Mouse (Mus musculus) G1E (cell line): ENCODE data around the gene Sirpa. TPM values are rescaled to one million over a fixed set of nuclear protein-coding genes. Genes with fewer than 3 reads are reported as not detected.

Experiments used
- ATAC-seq: 2 replicates; pipeline ENCODE4 v1.8.0; 2016; ENCODE audit warnings: mild to moderate bottlenecking; ENCODE audit not compliant: insufficient number of reproducible peaks, poor library complexity, low FRiP score, severe bottlenecking; ENCODE audit errors: extremely low read depth
- DNase-seq: peaks from one replicate; pipeline ENCODE4 v3.0.0; 2012; ENCODE audit warnings: low spot score
- H3K27me3 ChIP-seq: 2 replicates; pipeline ENCODE4 v1.6.1; 2012; ENCODE audit warnings: mild to moderate bottlenecking, low read length, inconsistent platforms; ENCODE audit not compliant: insufficient read depth
- H3K36me3 ChIP-seq: replicated peaks from 2 replicates; pipeline ENCODE3; 2012; ENCODE audit warnings: mild to moderate bottlenecking, inconsistent platforms
- H3K4me1 ChIP-seq: 2 replicates; pipeline ENCODE4 v1.6.1; 2012; ENCODE audit warnings: low read depth, low read length, inconsistent platforms, mixed read lengths; ENCODE audit not compliant: insufficient read depth
- H3K4me3 ChIP-seq: 2 replicates; pipeline ENCODE4 v1.5.1; 2012; ENCODE audit warnings: low read depth, mild to moderate bottlenecking, inconsistent platforms, low read length, moderate library complexity, mixed read lengths
- H3K9me3 ChIP-seq: replicated peaks from 2 replicates; pipeline ENCODE4 v1.6.1; 2012; ENCODE audit warnings: inconsistent platforms
- CTCF ChIP-seq: IDR thresholded peaks from 2 replicates; pipeline ENCODE4 v1.5.1; 2012; ENCODE audit warnings: low read depth, low read length, inconsistent platforms, mixed read lengths
- GATA1 ChIP-seq: IDR thresholded peaks from 2 replicates; pipeline ENCODE4 v1.6.1; 2012; ENCODE audit warnings: borderline replicate concordance, low read length, inconsistent platforms, mixed read lengths
- GATA2 ChIP-seq: IDR thresholded peaks from 2 replicates; pipeline ENCODE4 v1.6.1; 2012; ENCODE audit warnings: low read depth, low read length, inconsistent platforms, borderline replicate concordance
- POLR2AphosphoS5 ChIP-seq: IDR thresholded peaks from 2 replicates; pipeline ENCODE4 v1.6.1; 2012; ENCODE audit warnings: low read depth, low read length, inconsistent platforms; ENCODE audit not compliant: insufficient replicate concordance
- TAL1 ChIP-seq: conservative IDR thresholded peaks from 2 replicates; pipeline ENCODE4 v1.6.1; 2012; ENCODE audit warnings: low read depth, low read length, inconsistent platforms, mixed read lengths
- polyA plus RNA-seq: library from polyadenylated mRNA; stranded (reverse); fragments of >175 nt; gene quantifications from 2 replicates; pipeline ENCODE4 v1.2.3, GENCODE M21; 2012
- total RNA-seq, 2 experiments: library from RNA; stranded (forward) in 1 of 2; stranded (reverse) in 1 of 2; fragments of 200-1000 nt in 1 of 2; fragments of >200 nt in 1 of 2; fragmentation: Nextera tagmentation in 1 of 2; gene quantifications; 2 replicates each; pipeline ENCODE4 v1.2.3; 2014 to 2017

Gene Sirpa
- total and polyA plus RNA-seq, 3 experiments: 1.2 TPM; not detected in 2

- Histone ChIP-seq H3K36me3 (no peaks in the 10 kb centered on the region), H3K4me1 (no peaks in the 10 kb centered on the region; the same call in 1 of the 2 replicates), H3K4me3 (no peak overlapping the region), H3K27me3 (0 out of 2 replicates have a peak, but pooled peaks cover 3% of the 10 kb centered on the region), H3K9me3 (peaks cover 15% of the 10 kb centered on the region)
- TF ChIP-seq POLR2AphosphoS5: no peak
- no peak for TF ChIP-seq GATA2
- no peak for TF ChIP-seq TAL1
- no peak for TF ChIP-seq CTCF
- TF ChIP-seq GATA1: no peak
- ATAC-seq: peak; percentile 45
- DNase-seq: peak; percentile 9
These were observed 3.1 kb downstream of the Sirpa start for GRCm38 (mm10) chr2:129595661-129596209.

- no peak for TF ChIP-seq CTCF
- TF ChIP-seq GATA1: no peak
- no peak for TF ChIP-seq TAL1
- no peak for TF ChIP-seq GATA2
- H3K9me3 ChIP-seq: peaks cover 15% of the 10 kb centered on the region
- no peak for ATAC-seq
- H3K4me1 ChIP-seq: no peaks in the 10 kb centered on the region; the same call in 1 of the 2 replicates
- DNase-seq: no peak
- 0 out of 2 replicates have a peak, but pooled peaks cover 3% of the 10 kb centered on the region for H3K27me3 ChIP-seq
- no peak overlapping the region for H3K4me3 ChIP-seq
- H3K36me3 ChIP-seq: no peaks in the 10 kb centered on the region
These were observed 4.0 kb downstream of the Sirpa start for GRCm38 (mm10) chr2:129596555-129597172.

GRCm38 (mm10) chr2:129597581-129597980 lies 4.9 kb downstream of the Sirpa start:
- 0 out of 2 replicates have a peak, but pooled peaks cover 3% of the 10 kb centered on the region for H3K27me3 ChIP-seq
- H3K4me1 ChIP-seq: no peaks in the 10 kb centered on the region; the same call in 1 of the 2 replicates

GRCm38 (mm10) chr2:129598094-129598493 lies 5.5 kb downstream of the Sirpa start:
- 0 out of 2 replicates have a peak, but pooled peaks cover 3% of the 10 kb centered on the region for H3K27me3 ChIP-seq
- no peak overlapping the region for H3K4me3 ChIP-seq
- peaks cover 9% of the 10 kb centered on the region for H3K9me3 ChIP-seq
- TF ChIP-seq GATA2: no peak
- no peak for TF ChIP-seq CTCF
- TF ChIP-seq POLR2AphosphoS5: no peak
- TF ChIP-seq TAL1: no peak
- TF ChIP-seq GATA1: no peak
- DNase-seq (no peak), ATAC-seq (no peak)
- no peaks in the 10 kb centered on the region; the same call in 1 of the 2 replicates for H3K4me1 ChIP-seq
- H3K36me3 ChIP-seq: no peaks in the 10 kb centered on the region

More at GRCm38 (mm10) chr2:129597581-129597980, 4.9 kb downstream of the Sirpa start:
- no peak overlapping the region for H3K4me3 ChIP-seq
- ATAC-seq (no peak), DNase-seq (no peak)
- TF ChIP-seq POLR2AphosphoS5: no peak
- no peak for TF ChIP-seq GATA1
- TF ChIP-seq GATA2: no peak
- TF ChIP-seq TAL1: no peak
- TF ChIP-seq CTCF: no peak
- H3K36me3 ChIP-seq: no peaks in the 10 kb centered on the region
- peaks cover 14% of the 10 kb centered on the region for H3K9me3 ChIP-seq

GRCm38 (mm10) chr2:129599231-129600084 lies 6.8 kb downstream of the Sirpa start:
- DNase-seq (no peak), ATAC-seq (no peak)
- H3K27me3 ChIP-seq: peaks cover 3% of the 10 kb centered on the region; the same call in 1 of the 2 replicates
- no peaks in the 10 kb centered on the region; the same call in 1 of the 2 replicates for H3K4me1 ChIP-seq
- no peak overlapping the region for H3K4me3 ChIP-seq
- TF ChIP-seq TAL1 (no peak), CTCF (no peak), GATA1 (no peak)
- H3K36me3 ChIP-seq: no peaks in the 10 kb centered on the region
- H3K9me3 ChIP-seq: no peaks in the 10 kb centered on the region
